Mouse (Mus musculus) lung, adult 2 months (tissue): ENCODE measurements at regions not wholly inside any gene's neighbourhood (a gene's known extent, or its start where the extent isn't known, plus 50 kb on each side); places are given as distances from the start of the nearest gene placed in this dataset.

ENCODE experiments used
- CTCF ChIP-seq: fragments of 200-500 bp; IDR thresholded peaks from 2 replicates; pipeline ENCODE4 v1.5.1; 2011; ENCODE audit warnings: mild to moderate bottlenecking, low read length, control low read depth; ENCODE audit not compliant: insufficient read depth
- POLR2A ChIP-seq: fragments of 200-500 bp; IDR thresholded peaks from 2 replicates; pipeline ENCODE4 v1.6.1; 2011; ENCODE audit warnings: low read depth, mild to moderate bottlenecking, control low read depth, low read length, borderline replicate concordance; ENCODE audit errors: extremely low read depth

DNA sequence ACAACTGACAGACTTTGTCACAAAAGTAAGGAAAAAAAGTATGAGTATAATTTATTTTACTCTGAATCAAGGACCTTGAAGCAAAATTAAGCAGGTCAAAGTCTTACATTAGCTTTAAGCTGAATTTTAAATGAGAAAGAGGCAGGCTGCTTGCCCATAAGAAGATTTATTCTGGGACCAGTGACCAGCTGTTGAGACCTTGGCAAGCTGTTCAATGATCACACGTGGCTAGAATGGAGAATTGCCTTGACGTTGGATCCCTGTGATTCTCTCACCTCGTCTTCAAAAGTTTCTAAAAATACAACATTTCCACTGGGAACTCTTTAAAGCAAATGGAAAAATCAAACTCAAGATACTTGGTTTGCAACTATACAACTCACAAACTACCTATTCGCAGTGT, 177.3 kb downstream of the Usp46 start:
- TF ChIP-seq POLR2A: no peak
- no peak for TF ChIP-seq CTCF
